Mouse (Mus musculus) E14TG2a.4 (cell line): ENCODE data around the gene Slamf9.

Experiments used
- CTCF ChIP-seq: conservative IDR thresholded peaks from 2 replicates; pipeline ENCODE4 v1.5.1; 2014; ENCODE audit warnings: low read length
- NANOG ChIP-seq: IDR thresholded peaks from 2 replicates; pipeline ENCODE4 v1.6.1; 2014; ENCODE audit warnings: borderline replicate concordance, low read length, mixed read lengths
- POU5F1 ChIP-seq: IDR thresholded peaks from 2 replicates; pipeline ENCODE4 v1.6.1; 2014; ENCODE audit warnings: low read length, borderline replicate concordance

- TF ChIP-seq CTCF (no peak), NANOG (no peak), POU5F1 (no peak)
Observed at GRCm38 (mm10) chr1:172469373-172469772, 5.8 kb upstream of the Slamf9 start.
